Mouse (Mus musculus) lung, adult 2 months (tissue): Measurements from ENCODE around the gene Lrmda. TPM values are rescaled to one million over a fixed set of nuclear protein-coding genes. Genes with fewer than 3 reads are reported as not detected.

Source experiments
- DNase-seq: peaks from one replicate; pipeline ENCODE4 v3.0.0; 2022
- H3K4me1 ChIP-seq: fragments of 200-500 bp; 2 replicates; pipeline ENCODE4 v1.6.1; 2011; ENCODE audit warnings: low read length; ENCODE audit not compliant: control insufficient read depth, insufficient read depth
- H3K4me3 ChIP-seq: fragments of 200-500 bp; replicated peaks from 2 replicates; pipeline ENCODE3; 2011; ENCODE audit warnings: low read depth, mild to moderate bottlenecking, control low read depth, low read length; ENCODE audit errors: extremely low read depth
- CTCF ChIP-seq: fragments of 200-500 bp; IDR thresholded peaks from 2 replicates; pipeline ENCODE4 v1.5.1; 2011; ENCODE audit warnings: mild to moderate bottlenecking, low read length, control low read depth; ENCODE audit not compliant: insufficient read depth
- POLR2A ChIP-seq: fragments of 200-500 bp; IDR thresholded peaks from 2 replicates; pipeline ENCODE4 v1.6.1; 2011; ENCODE audit warnings: low read depth, mild to moderate bottlenecking, control low read depth, low read length, borderline replicate concordance; ENCODE audit errors: extremely low read depth
- WGBS: fragments of 180-500 bp; shearing (Covaris S2); methylation state at CpG from one replicate; pipeline ENCODE4 v1.1.7; 2018; 5-methylcytosine and 5-hydroxymethylcytosine counted together
- polyA plus RNA-seq: library from polyadenylated mRNA; depleted of rRNA; stranded (reverse); fragments of >200 nt; gene quantifications from 2 replicates; pipeline ENCODE4 v1.2.3, GENCODE M21; 2012

Lrmda gene
- polyA plus RNA-seq, 1 experiment: 1.8 TPM

DNA sequence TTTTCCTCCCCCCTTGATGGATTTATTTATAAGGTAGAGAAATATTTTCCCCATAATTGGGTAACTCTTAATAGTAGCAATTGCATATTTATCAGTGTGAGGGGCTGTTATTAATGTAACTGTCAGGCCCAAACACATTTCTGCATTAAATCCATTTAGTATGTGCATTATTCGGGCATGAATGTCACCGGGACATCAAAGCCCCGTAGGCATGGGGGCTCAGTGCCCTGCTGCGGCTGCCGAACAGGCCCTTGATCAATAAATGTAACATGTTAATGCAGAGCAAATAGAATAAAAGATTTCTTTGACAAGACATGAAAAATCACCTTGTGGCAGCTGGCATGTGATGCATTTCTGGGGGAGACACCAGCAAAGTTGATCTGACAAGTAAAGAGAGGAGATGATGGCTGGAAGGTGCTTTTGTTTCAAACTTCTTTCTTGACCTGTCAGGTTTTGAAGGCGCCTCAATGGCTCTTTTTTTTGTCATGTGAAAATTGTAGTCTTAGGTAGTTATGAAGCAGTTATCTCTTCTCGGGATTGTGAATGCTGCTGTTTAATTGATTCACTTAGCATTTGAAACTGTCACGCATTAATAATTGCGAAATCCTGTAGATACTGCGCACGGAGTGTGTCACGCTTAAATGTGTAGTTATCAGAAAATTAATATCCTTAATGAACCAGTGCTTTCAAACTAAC lies 17.4 kb downstream of the Lrmda start:
- no peak for DNase-seq
- no peak for TF ChIP-seq POLR2A
- TF ChIP-seq CTCF: no peak
- peaks cover 2% of the 10 kb centered on the region; the same call in 1 of the 2 replicates for H3K4me1 ChIP-seq
- 89% methylated on average over 12 of the region's 12 CpGs for WGBS
- no peak overlapping the region for H3K4me3 ChIP-seq

DNA sequence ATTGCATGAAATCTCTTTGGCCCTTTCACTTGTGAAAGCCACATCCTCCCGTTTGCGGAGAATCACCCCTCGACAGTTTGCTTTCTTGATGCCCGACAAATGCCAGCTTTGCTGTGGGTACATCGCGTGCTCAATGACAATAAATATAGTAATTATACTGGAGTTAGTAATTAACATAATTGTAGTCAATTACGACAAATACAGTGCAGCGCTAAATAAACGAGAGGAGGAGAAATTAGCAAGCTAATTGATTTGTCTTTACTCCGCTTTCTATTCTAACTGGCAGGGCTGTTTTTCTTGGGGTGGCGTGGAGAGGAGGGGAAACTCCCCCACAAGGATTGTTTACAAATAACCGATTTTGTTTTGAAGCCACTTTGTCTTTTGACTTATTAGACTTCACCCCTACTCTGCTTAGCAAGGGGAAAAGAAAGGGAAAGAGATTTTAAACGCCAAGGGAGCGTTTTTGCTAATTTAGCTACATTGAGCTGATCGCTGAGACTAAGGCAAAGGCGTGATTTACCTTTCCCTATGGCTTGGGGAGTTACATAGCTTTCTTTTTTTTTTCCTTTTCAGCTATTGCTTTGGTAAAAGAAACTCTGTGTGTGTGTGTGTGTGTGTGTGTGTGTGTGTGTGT lies 18.1 kb downstream of the Lrmda start:
- 87% methylated on average over 16 of the region's 16 CpGs for WGBS
- no peak for DNase-seq
- Histone ChIP-seq H3K4me3 (no peak overlapping the region), H3K4me1 (peaks cover 2% of the 10 kb centered on the region; the same call in 1 of the 2 replicates)
- TF ChIP-seq POLR2A (no peak), CTCF (no peak)

- no peak for DNase-seq
- no peak overlapping the region for H3K4me3 ChIP-seq
- 72% methylated on average over 6 of the region's 6 CpGs for WGBS
- H3K4me1 ChIP-seq: peaks cover 2% of the 10 kb centered on the region; the same call in 1 of the 2 replicates
- TF ChIP-seq CTCF: no peak
- TF ChIP-seq POLR2A: no peak
These were observed 22.6 kb downstream of the Lrmda start for GRCm38 (mm10) chr14:22042146-22042545.

GRCm38 (mm10) chr14:22043420-22043819 lies 23.9 kb downstream of the Lrmda start:
- TF ChIP-seq CTCF (no peak), POLR2A (no peak)
- peaks cover 2% of the 10 kb centered on the region; the same call in 1 of the 2 replicates for H3K4me1 ChIP-seq
- WGBS: 75% methylated on average over 5 of the region's 5 CpGs
- DNase-seq: no peak
- H3K4me3 ChIP-seq: no peak overlapping the region

GRCm38 (mm10) chr14:22046262-22046856 lies 26.8 kb downstream of the Lrmda start:
- TF ChIP-seq POLR2A (no peak), CTCF (no peak)
- WGBS: 80% methylated on average over 10 of the region's 10 CpGs
- no peak overlapping the region for H3K4me3 ChIP-seq
- H3K4me1 ChIP-seq: no peaks in the 10 kb centered on the region
- no peak for DNase-seq

GRCm38 (mm10) chr14:22048068-22048899 lies 28.8 kb downstream of the Lrmda start:
- no peak for TF ChIP-seq POLR2A
- no peak for TF ChIP-seq CTCF
- H3K4me1 ChIP-seq: peaks cover 2% of the 10 kb centered on the region; the same call in 1 of the 2 replicates
- 87% methylated on average over 18 of the region's 18 CpGs for WGBS
- no peak overlapping the region for H3K4me3 ChIP-seq
- no peak for DNase-seq

GRCm38 (mm10) chr14:22048900-22049199 lies 29.3 kb downstream of the Lrmda start:
- H3K4me3 ChIP-seq: no peak overlapping the region
- H3K4me1 ChIP-seq: peaks cover 2% of the 10 kb centered on the region; the same call in 1 of the 2 replicates
- WGBS: 85% methylated on average over 6 of the region's 6 CpGs
- TF ChIP-seq CTCF: no peak
- no peak for TF ChIP-seq POLR2A
- DNase-seq: no peak

- 53% methylated on average over 1 of the region's 1 CpGs for WGBS
- Histone ChIP-seq H3K4me3 (no peak overlapping the region), H3K4me1 (peaks cover 2% of the 10 kb centered on the region; the same call in 1 of the 2 replicates)
- TF ChIP-seq CTCF: no peak
- no peak for TF ChIP-seq POLR2A
- no peak for DNase-seq
These were observed 29.8 kb downstream of the Lrmda start for GRCm38 (mm10) chr14:22049282-22049681.
